Mouse (Mus musculus): Measurements from ENCODE around the gene Abcb6.

- TF ChIP-seq CTCF (IDR thresholded peaks at IDR 0.05; ENCODE audit: low read depth) (no peak), EP300 (IDR thresholded peaks at IDR 0.05; ENCODE audit: low read depth) (no peak)
Observed at GRCm38 (mm10) chr1:75140601-75141190, 39.5 kb downstream of the Abcb6 start.
